Mouse (Mus musculus) liver, embryonic 11.5 days (tissue): ENCODE data around the gene Dok3. TPM values are rescaled to one million over a fixed set of nuclear protein-coding genes. Genes with fewer than 3 reads are reported as not detected.
A peak's percentile ranks its signal among the peaks of the same experiment; 100 is the strongest.

Experiments used
- ATAC-seq: fragments of 200-750 bp; cut with Nextera tagmentation; replicated peaks from 2 replicates; pipeline ENCODE4 v1.8.0; 2017; ENCODE audit warnings: moderate number of reproducible peaks, mild to moderate bottlenecking, moderate TSS enrichment, moderate library complexity; ENCODE audit not compliant: low FRiP score
- DNase-seq: peaks from one replicate; pipeline ENCODE4 v3.0.0-alpha.2; 2017; ENCODE audit warnings: low spot score
- H3K27ac ChIP-seq: fragments of 300-500 bp; sonication (generic); 2 replicates; pipeline ENCODE4 v1.5.1; 2014; ENCODE audit warnings: mild to moderate bottlenecking, low read depth, low read length, control low read depth
- H3K27me3 ChIP-seq: fragments of 300-500 bp; sonication (generic); replicated peaks from 2 replicates; pipeline ENCODE4 v1.6.1; 2014; ENCODE audit warnings: low read length, mixed read lengths; ENCODE audit not compliant: control insufficient read depth, insufficient read depth
- H3K36me3 ChIP-seq: fragments of 300-500 bp; sonication (generic); 2 replicates; pipeline ENCODE4 v1.6.1; 2014; ENCODE audit warnings: mild to moderate bottlenecking, low read length, moderate library complexity, mixed read lengths; ENCODE audit not compliant: control insufficient read depth, insufficient read depth
- H3K4me1 ChIP-seq: fragments of 300-500 bp; sonication (generic); replicated peaks from 2 replicates; pipeline ENCODE4 v1.6.1; 2014; ENCODE audit warnings: low read length, mixed read lengths; ENCODE audit not compliant: control insufficient read depth, insufficient read depth
- H3K4me2 ChIP-seq: fragments of 300-500 bp; sonication (generic); 2 replicates; pipeline ENCODE4 v1.6.1; 2014; ENCODE audit warnings: mild to moderate bottlenecking, control low read depth, moderate library complexity
- H3K4me3 ChIP-seq: fragments of 300-500 bp; sonication (generic); 2 replicates; pipeline ENCODE4 v1.5.1; 2014; ENCODE audit warnings: low read depth, low read length, control low read depth
- H3K9ac ChIP-seq: fragments of 300-500 bp; sonication (generic); 2 replicates; pipeline ENCODE4 v1.6.1; 2014; ENCODE audit warnings: low read depth, low read length, control low read depth
- H3K9me3 ChIP-seq: fragments of 300-500 bp; sonication (generic); 2 replicates; pipeline ENCODE4 v1.6.1; 2016; ENCODE audit warnings: low read length, inconsistent platforms, mixed read lengths; ENCODE audit not compliant: control insufficient read depth
- WGBS: fragments of 180-500 bp; shearing (Covaris S2); extraction: QIAGEN DNeasy Blood & Tissue Kit; methylation state at CpG from one replicate; pipeline ENCODE4 v1.1.7; 2014; 5-methylcytosine and 5-hydroxymethylcytosine counted together
- polyA plus RNA-seq: library from polyadenylated mRNA; unstranded; fragments of >200 nt; fragmentation: Nextera tagmentation; extraction: Ambion mirVana; gene quantifications from 2 replicates; pipeline ENCODE4 v1.2.1, GENCODE M21; 2014

Gene Dok3
- polyA plus RNA-seq, 1 experiment from 2014 or later: 6.0 TPM

DNA sequence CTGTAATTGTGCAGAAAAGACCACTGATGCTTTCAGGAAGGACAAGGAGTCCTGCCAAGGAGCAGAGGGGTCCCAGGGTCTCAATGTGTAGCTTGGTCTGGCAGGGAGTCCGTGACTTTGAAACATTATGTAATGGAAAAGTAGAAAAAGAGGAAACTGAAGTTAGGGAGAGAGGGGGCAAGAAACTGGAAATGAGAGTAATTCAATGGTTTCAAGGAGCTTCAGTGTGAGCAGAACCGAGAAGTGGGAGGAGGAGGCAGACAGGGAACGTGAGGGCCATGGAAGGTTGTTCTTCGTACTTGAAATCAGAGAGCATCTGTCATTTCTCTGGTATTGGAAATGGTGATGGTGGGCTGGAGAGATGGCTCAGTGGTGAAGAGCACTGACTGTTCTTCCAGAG is 9.5 kb downstream of the Dok3 start:
- Histone ChIP-seq H3K4me1 (peaks cover 3% of the 10 kb centered on the region; the same call in 1 of the 2 replicates), H3K27ac (no peak overlapping the region), H3K9ac (no peak overlapping the region), H3K4me3 (no peak overlapping the region), H3K36me3 (no peaks in the 10 kb centered on the region), H3K9me3 (no peaks in the 10 kb centered on the region), H3K4me2 (no peak overlapping the region), H3K27me3 (peaks cover 1% of the 10 kb centered on the region; the same call in 1 of the 2 replicates)
- WGBS: 66% methylated on average over 4 of the region's 4 CpGs
- ATAC-seq (no peak), DNase-seq (no peak)

DNA sequence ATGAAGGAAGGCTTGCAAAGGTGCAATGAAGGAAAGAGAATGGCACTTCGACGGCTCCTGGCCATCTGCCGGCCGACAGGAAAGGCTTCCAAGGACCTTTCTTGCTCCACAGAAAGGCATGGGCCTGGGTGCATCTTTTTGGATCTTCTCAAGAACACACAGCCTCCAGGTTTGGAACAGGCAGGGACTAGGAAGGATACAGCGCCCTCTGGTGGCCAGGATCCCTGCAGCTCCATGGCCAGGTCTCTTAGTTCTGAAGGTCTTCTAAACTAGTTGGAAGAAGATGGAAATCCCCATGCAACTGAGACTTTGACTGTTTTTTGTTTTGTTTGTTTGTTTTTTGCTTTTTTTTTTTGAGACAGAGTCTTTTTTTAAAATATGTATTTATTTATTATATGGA is 12.1 kb downstream of the Dok3 start:
- Histone ChIP-seq H3K27ac (no peak overlapping the region), H3K9ac (no peak overlapping the region), H3K4me1 (peaks cover 7% of the 10 kb centered on the region), H3K27me3 (peaks cover 4% of the 10 kb centered on the region; the same call in 1 of the 2 replicates), H3K4me3 (no peak overlapping the region), H3K36me3 (no peaks in the 10 kb centered on the region), H3K9me3 (no peaks in the 10 kb centered on the region), H3K4me2 (no peak overlapping the region)
- ATAC-seq: no peak
- peak; percentile 85 for DNase-seq
- WGBS: 5% methylated on average over 5 of the region's 5 CpGs

DNA sequence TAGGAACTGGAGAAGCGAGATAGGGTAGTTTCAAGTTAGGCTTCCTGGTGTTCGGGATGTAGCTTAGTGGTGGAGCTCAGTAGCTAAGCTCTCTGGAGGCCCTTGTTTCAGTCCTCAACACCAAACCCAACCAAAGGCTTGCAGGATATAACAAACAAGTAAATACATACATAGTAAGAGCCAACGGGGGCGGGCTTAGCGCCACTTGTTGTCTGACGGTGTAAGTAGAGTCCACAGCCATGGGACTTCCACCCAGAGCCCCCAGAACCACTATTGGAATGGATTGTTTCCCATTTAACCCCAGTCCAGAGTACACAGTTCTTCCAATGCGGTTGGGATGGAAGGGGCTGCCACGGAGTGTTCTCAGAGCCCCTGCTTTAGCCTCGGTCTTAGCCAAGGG is 15.3 kb downstream of the Dok3 start:
- 29% methylated on average over 9 of the region's 9 CpGs for WGBS
- peaks cover 2% of the 10 kb centered on the region; the same call in 1 of the 2 replicates for H3K36me3 ChIP-seq
- ATAC-seq (no peak), DNase-seq (no peak)
- H3K9ac ChIP-seq: no peak overlapping the region
- H3K9me3 ChIP-seq: no peaks in the 10 kb centered on the region
- peaks cover 4% of the 10 kb centered on the region; the same call in 1 of the 2 replicates for H3K27me3 ChIP-seq
- H3K27ac ChIP-seq: no peak overlapping the region
- H3K4me3 ChIP-seq: peak overlapping the region; percentile 72
- peaks cover 29% of the 10 kb centered on the region for H3K4me1 ChIP-seq
- peak overlapping the region; percentile 97 for H3K4me2 ChIP-seq

DNA sequence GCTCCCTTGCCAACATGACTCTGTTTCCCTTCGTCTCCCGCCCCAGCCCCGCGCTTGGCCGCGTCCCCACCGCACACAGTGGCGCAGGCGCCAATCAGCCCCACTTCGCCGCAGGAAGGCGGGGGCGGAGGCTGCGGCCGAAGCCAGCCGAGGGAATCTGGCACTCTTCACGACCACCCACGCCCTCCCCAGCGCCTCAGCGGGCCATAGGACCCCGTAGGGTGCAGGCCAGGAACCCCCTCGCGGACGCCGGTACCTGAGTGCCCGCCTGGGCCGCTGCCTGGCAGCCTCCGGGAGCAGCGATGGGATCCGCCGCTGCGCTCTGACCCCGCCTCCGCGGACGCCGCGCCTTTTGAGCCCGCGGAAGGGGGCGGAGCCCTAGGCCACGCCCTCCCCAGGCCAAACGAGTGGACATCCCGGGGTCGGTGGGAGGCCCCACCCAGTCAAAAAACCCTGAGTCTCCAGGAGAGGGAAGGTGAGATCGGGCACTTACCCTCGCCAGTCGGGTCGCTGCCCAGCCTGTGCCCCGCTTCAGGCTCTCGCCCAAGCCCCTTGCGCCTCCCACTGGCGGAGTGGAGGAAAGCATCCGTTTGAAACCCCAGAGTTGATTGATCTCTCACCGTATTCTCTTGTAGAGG is 15.9 kb downstream of the Dok3 start, which contains the start of gene Pdlim7:
Gene Pdlim7, minus strand, starts transcription at position 566 of the 638 bp plus-strand sequence.
- no peaks in the 10 kb centered on the region for H3K9me3 ChIP-seq
- peaks cover 4% of the 10 kb centered on the region; the same call in 1 of the 2 replicates for H3K27me3 ChIP-seq
- peak within 1 kb of the TSS; percentile 97 for H3K4me2 ChIP-seq
- under 1% methylated on average over 55 of the region's 55 CpGs for WGBS
- H3K27ac ChIP-seq: peak within 1 kb of the TSS; percentile 44
- H3K9ac ChIP-seq: peak within 1 kb of the TSS; percentile 71
- peaks cover 29% of the 10 kb centered on the region for H3K4me1 ChIP-seq
- H3K4me3 ChIP-seq: peak within 1 kb of the TSS; percentile 72
- peaks cover 2% of the 10 kb centered on the region; the same call in 1 of the 2 replicates for H3K36me3 ChIP-seq
- DNase-seq (peak; percentile 89), ATAC-seq (peak; percentile 71)

DNA sequence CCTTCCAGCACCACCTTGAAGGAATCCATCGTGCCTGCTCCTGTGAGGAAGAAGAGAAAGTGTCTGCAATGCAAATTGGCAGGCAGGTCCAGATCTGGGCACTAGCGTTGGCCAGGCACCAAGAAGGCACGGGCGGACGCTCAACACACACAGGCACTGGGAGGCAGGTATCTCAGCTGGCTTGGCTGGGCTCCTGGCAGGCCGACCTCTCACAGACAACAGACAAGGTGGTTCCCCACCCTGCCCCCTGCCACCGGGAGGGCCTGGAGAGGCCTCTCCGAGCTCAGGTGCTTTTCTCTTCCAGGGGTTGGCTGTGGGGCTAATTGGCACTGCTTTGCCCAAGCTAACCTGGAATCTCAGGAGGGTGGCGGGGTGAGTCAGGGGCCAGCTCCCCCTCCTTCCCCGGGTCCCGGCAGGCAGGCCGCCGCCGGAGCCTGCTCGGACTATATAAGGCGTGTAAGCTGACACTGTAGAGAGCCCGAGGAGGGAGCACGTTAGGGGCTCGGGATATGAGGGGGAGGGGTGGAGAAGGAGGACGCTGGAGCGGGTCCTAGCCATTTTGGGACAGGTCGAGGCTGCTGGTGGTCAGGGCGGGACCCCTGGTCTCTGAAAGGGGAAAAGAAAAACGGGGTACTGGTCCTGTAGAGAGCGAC is 16.6 kb downstream of the Dok3 start:
- H3K4me2 ChIP-seq: peak overlapping the region; percentile 97
- DNase-seq (peak; percentile 72), ATAC-seq (peak; percentile 41; the same call in 1 of the 2 replicates)
- WGBS: 2% methylated on average over 25 of the region's 25 CpGs
- H3K36me3 ChIP-seq: peaks cover 4% of the 10 kb centered on the region; the same call in 1 of the 2 replicates
- peak overlapping the region; percentile 71 for H3K9ac ChIP-seq
- peak overlapping the region; percentile 72 for H3K4me3 ChIP-seq
- peak overlapping the region; percentile 44 for H3K27ac ChIP-seq
- peaks cover 4% of the 10 kb centered on the region; the same call in 1 of the 2 replicates for H3K27me3 ChIP-seq
- H3K4me1 ChIP-seq: peaks cover 29% of the 10 kb centered on the region
- no peaks in the 10 kb centered on the region for H3K9me3 ChIP-seq

DNA sequence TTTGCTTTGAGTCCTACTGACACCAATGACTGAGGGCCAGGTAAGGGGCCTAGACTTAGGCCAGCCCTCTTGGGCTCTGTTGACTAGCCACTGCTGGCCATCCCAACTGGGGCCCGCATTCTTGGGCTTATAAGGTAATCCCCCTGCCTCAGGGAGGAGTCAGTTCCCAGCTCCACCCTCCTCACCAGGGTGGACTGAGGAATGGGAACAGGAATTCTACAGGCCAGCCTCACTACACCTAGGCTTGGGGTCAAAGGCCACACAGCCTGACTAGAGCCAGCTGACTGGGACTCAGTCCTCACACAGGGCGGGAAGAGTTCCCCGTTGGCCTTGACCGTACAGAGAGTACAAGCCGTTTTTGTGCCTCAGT is 17.6 kb downstream of the Dok3 start:
- Histone ChIP-seq H3K9me3 (no peaks in the 10 kb centered on the region), H3K27ac (peak overlapping the region; percentile 81), H3K4me2 (peak overlapping the region; percentile 97), H3K4me3 (peak overlapping the region; percentile 72), H3K36me3 (peaks cover 12% of the 10 kb centered on the region; the same call in 1 of the 2 replicates), H3K27me3 (peaks cover 4% of the 10 kb centered on the region; the same call in 1 of the 2 replicates), H3K9ac (peak overlapping the region; percentile 38), H3K4me1 (peaks cover 29% of the 10 kb centered on the region)
- no peak for DNase-seq
- ATAC-seq: no peak; the same call in 1 of the 2 replicates
- 29% methylated on average over 5 of the region's 5 CpGs for WGBS

DNA sequence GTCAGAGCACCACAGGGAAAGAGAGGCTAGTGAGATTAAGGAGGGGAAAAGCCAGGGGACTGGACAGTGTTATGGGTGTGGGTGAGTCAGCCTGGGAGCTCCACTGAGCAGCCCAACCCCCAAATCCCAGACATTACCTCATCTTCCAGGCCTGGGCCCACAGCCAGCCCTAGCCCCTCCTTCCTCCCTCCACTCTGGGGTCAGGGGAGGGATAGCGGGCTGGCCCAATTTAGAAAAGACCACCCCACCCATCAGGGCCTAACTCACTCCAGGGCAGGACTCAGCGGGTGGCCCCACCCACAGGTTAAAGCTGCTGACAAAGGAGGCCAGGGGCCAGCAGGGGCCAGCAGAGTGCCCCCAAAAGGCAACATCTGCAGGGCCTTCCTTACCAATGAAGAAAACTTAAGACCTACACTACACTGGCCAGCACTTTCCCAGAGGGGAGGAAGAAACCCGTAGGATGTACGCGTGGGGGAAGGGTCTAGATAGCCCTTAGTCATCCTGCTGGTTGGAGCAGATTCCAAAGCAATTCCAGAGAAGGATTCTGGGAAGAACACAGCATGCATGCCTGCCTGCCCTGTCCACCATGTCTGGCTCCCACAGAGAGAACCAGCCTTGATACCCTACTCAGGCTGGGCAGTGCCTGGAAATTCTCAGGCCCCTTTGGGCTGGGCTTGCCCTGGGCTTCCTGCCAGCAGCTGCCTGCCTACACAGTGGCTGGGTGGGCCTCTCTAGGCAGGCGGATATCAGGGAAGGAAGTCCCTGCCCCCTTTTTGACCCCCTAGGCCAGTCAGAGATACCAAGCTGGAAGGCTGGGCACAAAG is 18.2 kb downstream of the Dok3 start:
- peak; percentile 74 for DNase-seq
- peak overlapping the region; percentile 72 for H3K4me3 ChIP-seq
- peak overlapping the region; percentile 38 for H3K9ac ChIP-seq

DNA sequence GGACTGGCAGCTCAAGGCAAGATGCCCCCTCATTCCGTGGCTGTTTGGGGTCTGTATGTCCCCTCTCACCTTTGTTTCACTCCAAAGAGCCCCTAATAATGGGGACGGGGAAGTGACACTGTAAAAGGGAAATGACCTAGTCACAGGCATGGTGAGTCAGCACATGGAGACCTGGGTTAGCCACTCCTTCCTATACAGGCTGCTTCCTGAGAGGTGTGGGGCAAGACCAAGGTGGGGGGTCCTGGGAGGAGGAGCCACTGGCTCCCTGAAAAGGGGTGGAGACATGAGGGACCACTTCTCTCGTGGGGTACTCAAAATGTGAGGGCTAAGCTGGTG is 18.8 kb downstream of the Dok3 start:
- DNase-seq (no peak), ATAC-seq (no peak)
- Histone ChIP-seq H3K27me3 (peaks cover 4% of the 10 kb centered on the region; the same call in 1 of the 2 replicates), H3K4me1 (peaks cover 29% of the 10 kb centered on the region), H3K27ac (peak overlapping the region; percentile 81), H3K4me3 (peak overlapping the region; percentile 8; the same call in 1 of the 2 replicates), H3K36me3 (peaks cover 22% of the 10 kb centered on the region; the same call in 1 of the 2 replicates), H3K4me2 (peak overlapping the region; percentile 97), H3K9me3 (no peaks in the 10 kb centered on the region), H3K9ac (peak overlapping the region; percentile 38; the same call in 1 of the 2 replicates)
- WGBS: 34% methylated on average over 3 of the region's 3 CpGs

More for the DNA sequence above, 18.2 kb downstream of the Dok3 start:
- Histone ChIP-seq H3K9me3 (no peaks in the 10 kb centered on the region), H3K27me3 (peaks cover 4% of the 10 kb centered on the region; the same call in 1 of the 2 replicates), H3K4me2 (peak overlapping the region; percentile 97), H3K4me1 (peaks cover 29% of the 10 kb centered on the region), H3K36me3 (peaks cover 18% of the 10 kb centered on the region; the same call in 1 of the 2 replicates), H3K27ac (peak overlapping the region; percentile 81)
- 13% methylated on average over 6 of the region's 6 CpGs for WGBS
- peak; percentile 54 for ATAC-seq
